ENCODE assay signal across 21 mouse cellular contexts in the genomic region with DNA sequence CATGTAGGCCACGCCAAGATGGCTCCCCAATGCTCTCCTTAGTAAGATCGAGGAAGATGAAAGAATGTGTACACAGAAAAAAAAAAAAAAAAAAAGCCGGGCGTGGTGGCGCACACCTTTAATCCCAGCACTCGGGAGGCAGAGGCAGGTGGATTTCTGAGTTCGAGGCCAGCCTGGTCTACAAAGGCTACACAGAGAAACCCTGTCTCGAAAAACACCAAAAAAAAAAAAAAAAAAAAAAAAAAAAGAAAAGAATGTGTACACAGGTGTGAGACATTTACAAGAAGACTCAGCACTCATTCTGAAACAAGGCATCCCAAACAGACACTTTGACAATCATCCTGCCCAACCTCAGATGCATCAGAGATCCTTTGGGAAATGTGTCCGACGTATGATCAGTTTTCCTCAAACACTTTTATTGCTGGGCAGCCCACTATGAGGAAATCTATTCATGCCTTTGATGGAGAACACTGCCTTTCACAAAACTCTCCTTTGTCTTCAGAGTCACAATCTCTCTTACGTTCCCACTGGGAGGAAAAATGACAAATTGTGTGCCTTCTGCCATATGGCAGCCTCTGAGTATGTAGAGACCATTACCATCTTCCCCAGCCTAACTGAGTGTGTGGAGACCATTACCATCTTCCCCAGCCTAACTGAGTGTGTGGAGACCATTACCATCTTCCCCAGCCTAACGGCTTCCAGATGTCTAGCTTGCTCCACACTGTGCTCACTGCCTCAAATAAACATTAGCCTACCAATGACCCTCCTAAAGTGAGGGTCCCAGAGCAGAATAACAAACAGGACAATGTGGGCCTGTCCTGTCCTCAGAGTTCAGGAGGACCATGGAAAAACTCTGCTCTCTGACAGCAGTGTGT.
DNase-seq lines count a peak whose midpoint lies in the region; ATAC-seq and TF ChIP-seq lines count a peak whose summit lies in the region.
"Had no signal": no experiment of that assay in that cellular context is flagged by ENCODE, and none has a peak within 500 bp of the region (broad histone marks: within the 10 kb centered on the region; RNA-seq: fewer than 3 reads in every experiment).

No protein-coding gene starts in this region.

- no peak for TF ChIP-seq POLR2A in limb, embryonic 14.5 days (IDR thresholded peaks at IDR 0.05; ENCODE audit: borderline replicate concordance, extremely low read depth, insufficient read depth, insufficient read length)

- H3K27ac ChIP-seq in hindbrain, embryonic 12.5 days, result peak overlapping the region; percentile 30; the same call in 1 of the 2 replicates
- no peak overlapping the region for H3K27ac ChIP-seq in hindbrain, embryonic 16.5 days (ENCODE audit: low read depth, low read length)
- no peak overlapping the region for H3K27ac ChIP-seq in embryonic facial prominence, embryonic 11.5 days (replicated peaks; ENCODE audit: low read depth, low read length)
- no peak overlapping the region for H3K27ac ChIP-seq in limb, embryonic 14.5 days (replicated peaks; ENCODE audit: low read depth, low read length)
- H3K27ac ChIP-seq: hindbrain, embryonic 14.5 days; kidney, postnatal 0 days; liver, embryonic 13.5 days; lung, embryonic 15.5 days; neural tube, embryonic 13.5 days had no signal

- H3K36me3 ChIP-seq in hindbrain, embryonic 12.5 days, result no peaks in the 10 kb centered on the region
- H3K36me3 ChIP-seq in hindbrain, embryonic 16.5 days (ENCODE audit: control insufficient read depth, insufficient read depth, low read length), result no peaks in the 10 kb centered on the region
- H3K36me3 ChIP-seq in embryonic facial prominence, embryonic 11.5 days (replicated peaks; ENCODE audit: control insufficient read depth, insufficient read depth, low read depth, low read length), result no peaks in the 10 kb centered on the region
- peaks cover 10% of the 10 kb centered on the region; the same call in 1 of the 2 replicates for H3K36me3 ChIP-seq in limb, embryonic 14.5 days (ENCODE audit: control insufficient read depth, insufficient read depth, low read length)
- H3K36me3 ChIP-seq: neural tube, embryonic 13.5 days had no signal

- H3K4me3 ChIP-seq in hindbrain, embryonic 12.5 days, result no peak overlapping the region
- H3K4me3 ChIP-seq in hindbrain, embryonic 16.5 days (ENCODE audit: low read length), result no peak overlapping the region
- no peak overlapping the region for H3K4me3 ChIP-seq in embryonic facial prominence, embryonic 11.5 days (ENCODE audit: low read depth, low read length)
- no peak overlapping the region for H3K4me3 ChIP-seq in limb, embryonic 14.5 days (replicated peaks; ENCODE audit: low read length)
- H3K4me3 ChIP-seq: erythroblast, embryonic 14.5 days; liver, embryonic 13.5 days; lung, embryonic 15.5 days; neural tube, embryonic 13.5 days had no signal

- peak; percentile 75 for DNase-seq in embryo, embryonic 10 days (ENCODE audit: low spot score)
- peak; percentile 60 for DNase-seq in embryonic facial prominence, embryonic 11.5 days (ENCODE audit: low spot score)
- DNase-seq in limb, embryonic 14.5 days (ENCODE audit: low spot score), result no peak
- DNase-seq in gastrocnemius, postnatal 25 days, result no peak
- DNase-seq in right cerebral cortex, postnatal 10 days (ENCODE audit: low spot score in 2 of 2), result no peak
- DNase-seq: cerebellum, adult 8-10 months; heart, postnatal 10 days; kidney, adult 11 months; layer of hippocampus, postnatal 36 days; liver, embryonic 13.5 days; thymus, adult 18-20 months had no signal

- WGBS in hindbrain, embryonic 12.5 days, result 71% methylated on average over 12 of the region's 12 CpGs
- WGBS in hindbrain, embryonic 16.5 days, result 74% methylated on average over 12 of the region's 12 CpGs
- 65% methylated on average over 10 of the region's 12 CpGs for whole genome bisulfite sequencing in embryonic facial prominence, embryonic 11.5 days
- 68% methylated on average over 10 of the region's 12 CpGs for WGBS in limb, embryonic 14.5 days

- peak; percentile 40; the same call in 1 of the 2 replicates for ATAC-seq in hindbrain, embryonic 12.5 days (ENCODE audit: low FRiP score)
- no peak for ATAC-seq in hindbrain, embryonic 16.5 days
- 0 out of 2 replicates have a peak, but pooled peaks have one; percentile 34 for ATAC-seq in embryonic facial prominence, embryonic 11.5 days (replicated peaks; ENCODE audit: insufficient number of reproducible peaks, low FRiP score, low TSS enrichment, low read depth)
- peak; percentile 37; the same call in 1 of the 2 replicates for ATAC-seq in limb, embryonic 14.5 days (ENCODE audit: low FRiP score, low read depth)
- ATAC-seq: forebrain, embryonic 16.5 days had no signal

- no peak overlapping the region for H3K4me2 ChIP-seq in hindbrain, embryonic 12.5 days (replicated peaks)
- no peak overlapping the region for H3K4me2 ChIP-seq in hindbrain, embryonic 16.5 days (ENCODE audit: low read length)
- no peak overlapping the region for H3K4me2 ChIP-seq in embryonic facial prominence, embryonic 11.5 days (ENCODE audit: low read depth, low read length)
- H3K4me2 ChIP-seq in limb, embryonic 14.5 days (replicated peaks; ENCODE audit: low read depth, low read length, severe bottlenecking), result no peak overlapping the region
- H3K4me2 ChIP-seq: heart, embryonic 11.5 days; hindbrain, embryonic 14.5 days; liver, embryonic 13.5 days; lung, embryonic 15.5 days; midbrain, embryonic 11.5 days; neural tube, embryonic 13.5 days had no signal

- H3K4me1 ChIP-seq in hindbrain, embryonic 12.5 days, result peaks cover 14% of the 10 kb centered on the region
- H3K4me1 ChIP-seq in hindbrain, embryonic 16.5 days (ENCODE audit: control insufficient read depth, insufficient read depth, low read depth, low read length), result no peaks in the 10 kb centered on the region
- no peaks in the 10 kb centered on the region for H3K4me1 ChIP-seq in embryonic facial prominence, embryonic 11.5 days (ENCODE audit: control insufficient read depth, insufficient read depth, low read length)
- peaks cover 5% of the 10 kb centered on the region; the same call in 1 of the 2 replicates for H3K4me1 ChIP-seq in limb, embryonic 14.5 days (ENCODE audit: control insufficient read depth, insufficient read depth, low read length)

- no peaks in the 10 kb centered on the region for H3K9me3 ChIP-seq in hindbrain, embryonic 12.5 days (replicated peaks)
- no peaks in the 10 kb centered on the region for H3K9me3 ChIP-seq in hindbrain, embryonic 16.5 days (ENCODE audit: control insufficient read depth, low read length)
- no peaks in the 10 kb centered on the region for H3K9me3 ChIP-seq in embryonic facial prominence, embryonic 11.5 days (replicated peaks; ENCODE audit: control insufficient read depth, low read length)
- no peaks in the 10 kb centered on the region for H3K9me3 ChIP-seq in limb, embryonic 14.5 days (ENCODE audit: control insufficient read depth, low read length)
- H3K9me3 ChIP-seq: liver, embryonic 13.5 days; lung, embryonic 15.5 days; neural tube, embryonic 13.5 days had no signal

- H3K27me3 ChIP-seq in hindbrain, embryonic 12.5 days, result no peaks in the 10 kb centered on the region
- H3K27me3 ChIP-seq in hindbrain, embryonic 16.5 days (replicated peaks; ENCODE audit: control insufficient read depth, insufficient read depth, low read length), result no peaks in the 10 kb centered on the region
- no peaks in the 10 kb centered on the region for H3K27me3 ChIP-seq in embryonic facial prominence, embryonic 11.5 days (ENCODE audit: control insufficient read depth, insufficient read depth, low read length)
- no peaks in the 10 kb centered on the region for H3K27me3 ChIP-seq in limb, embryonic 14.5 days (ENCODE audit: control insufficient read depth, insufficient read depth, low read length)
- H3K27me3 ChIP-seq: liver, embryonic 13.5 days; lung, embryonic 15.5 days; neural tube, embryonic 13.5 days had no signal

- H3K9ac ChIP-seq in hindbrain, embryonic 12.5 days, result no peak overlapping the region
- no peak overlapping the region for H3K9ac ChIP-seq in hindbrain, embryonic 16.5 days (ENCODE audit: low read depth, low read length)
- no peak overlapping the region for H3K9ac ChIP-seq in embryonic facial prominence, embryonic 11.5 days (replicated peaks; ENCODE audit: low read length)
- H3K9ac ChIP-seq in limb, embryonic 14.5 days (ENCODE audit: low read depth, low read length, severe bottlenecking), result no peak overlapping the region
- H3K9ac ChIP-seq: hindbrain, embryonic 14.5 days; liver, embryonic 13.5 days; lung, embryonic 15.5 days; neural tube, embryonic 13.5 days had no signal

Comparison
In these comparisons a context has a peak if more than half of its experiments do, and no peak if none do; other contexts are left out.
1. DNase-seq: peak in embryo, embryonic 10 days (single experiment) and embryonic facial prominence, embryonic 11.5 days (single experiment); none in limb, embryonic 14.5 days (single experiment), gastrocnemius, postnatal 25 days (single experiment) and right cerebral cortex, postnatal 10 days (0 of 2).